Mouse (Mus musculus) gastrocnemius, postnatal 14 days (tissue): ENCODE measurements around the gene Smc3. TPM values are rescaled to one million over a fixed set of nuclear protein-coding genes. Genes with fewer than 3 reads are reported as not detected.

ENCODE experiments used
- DNase-seq: peaks from one replicate; pipeline ENCODE4 v3.0.0; 2021; ENCODE audit warnings: mixed read lengths
- intact Hi-C: fragments of 180-260 bp; cut with DNase I; formaldehyde crosslinking; loops from one replicate; pipeline ENCODE4 v1.15.1; 2025; ENCODE audit warnings: low total_unique reads
- long read RNA-seq, 2 experiments: library from polyadenylated mRNA; stranded (forward); transcript quantifications; one replicate each; pipeline ENCODE4 v2.0.0; 2021
- total RNA-seq, 2 experiments: library from RNA; stranded (reverse); gene quantifications; 2 replicates each; pipeline ENCODE4 v1.2.3; 2021

Gene Smc3
- total RNA-seq = 10 to 100 TPM; 15.6 to 17.5 TPM
- long read RNA-seq, experiment 1, full-length matches to known transcripts = 11 of 15 reads
- long read RNA-seq, experiment 1, partial matches to known transcripts = 3 of 15 reads
- long read RNA-seq, experiment 1, other reads (novel, unspliced or antisense) = 1 of 15 reads
- long read RNA-seq, experiment 2, full-length matches to known transcripts = 17 of 17 reads
- long read RNA-seq, experiment 2, partial matches to known transcripts = 0 of 17 reads
- long read RNA-seq, experiment 2, other reads (novel, unspliced or antisense) = 0 of 17 reads

DNA sequence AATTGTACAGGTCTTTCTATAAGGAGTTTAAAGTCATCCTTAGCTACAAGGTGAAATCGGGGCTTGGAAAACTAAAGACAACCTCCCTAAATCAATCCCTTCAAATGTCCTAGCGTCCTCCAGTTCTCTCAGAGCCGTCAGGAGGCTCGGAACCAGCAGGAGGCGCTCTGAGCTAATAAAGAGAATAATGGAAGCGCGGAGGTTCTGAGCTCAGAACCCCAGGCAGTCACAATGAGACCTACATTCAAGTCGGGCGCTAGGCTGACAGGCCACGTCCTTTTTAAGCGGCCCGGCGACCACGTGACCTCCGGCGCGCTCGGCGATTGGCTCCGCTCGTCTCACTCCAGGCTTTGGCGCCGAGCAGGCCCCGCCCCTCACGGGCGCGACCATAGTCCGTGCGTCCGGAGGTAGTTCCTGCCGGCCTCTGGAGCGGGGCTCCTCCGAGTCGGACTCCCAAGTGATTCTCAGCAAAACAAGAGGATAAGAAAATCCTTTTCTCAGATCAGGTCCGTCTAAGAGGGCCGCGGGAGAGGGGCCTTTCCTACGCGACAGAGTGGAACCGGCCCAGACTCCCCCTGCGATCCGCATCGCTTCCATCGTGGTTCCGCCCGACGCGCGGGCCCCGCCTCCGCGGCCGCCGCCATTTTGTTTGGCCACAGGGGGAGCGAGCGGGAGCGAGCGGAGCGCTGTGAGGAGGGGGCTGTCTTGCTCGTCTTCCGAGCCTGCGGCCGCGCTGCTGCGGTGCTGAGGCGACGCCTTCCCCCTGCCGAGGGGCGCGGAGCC is at the start of gene Smc3:
TSS of gene Smc3 (plus strand) at position 642 of the 783 bp plus-strand sequence.
- peak; percentile 99 for DNase-seq
- intact Hi-C loops = loop anchor here (5.0 kb wide), 1 partner anchor 42 kb away; no protein-coding TSS in a partner anchor

DNA sequence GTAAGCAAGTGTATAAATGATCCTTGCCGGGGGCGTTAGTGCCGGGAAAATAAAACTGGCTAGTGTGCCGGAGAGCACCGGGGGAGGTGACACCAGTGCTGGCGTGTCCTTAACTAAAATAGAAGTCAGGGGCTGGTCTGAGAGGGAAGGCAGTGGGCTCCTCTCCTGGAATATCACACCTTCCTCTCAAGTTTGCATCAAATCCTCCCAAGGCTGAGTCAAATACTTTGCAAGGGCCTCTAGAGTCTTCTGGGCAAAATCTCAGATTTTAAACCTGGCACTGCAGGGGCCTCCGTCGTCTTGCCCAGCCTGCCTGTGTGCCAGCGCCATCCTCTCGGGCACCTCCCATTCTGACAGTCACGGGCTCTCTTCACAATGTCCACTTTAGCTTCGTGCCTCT is 49.2 kb upstream of the Smc3 start:
- DNase-seq = no peak

DNA sequence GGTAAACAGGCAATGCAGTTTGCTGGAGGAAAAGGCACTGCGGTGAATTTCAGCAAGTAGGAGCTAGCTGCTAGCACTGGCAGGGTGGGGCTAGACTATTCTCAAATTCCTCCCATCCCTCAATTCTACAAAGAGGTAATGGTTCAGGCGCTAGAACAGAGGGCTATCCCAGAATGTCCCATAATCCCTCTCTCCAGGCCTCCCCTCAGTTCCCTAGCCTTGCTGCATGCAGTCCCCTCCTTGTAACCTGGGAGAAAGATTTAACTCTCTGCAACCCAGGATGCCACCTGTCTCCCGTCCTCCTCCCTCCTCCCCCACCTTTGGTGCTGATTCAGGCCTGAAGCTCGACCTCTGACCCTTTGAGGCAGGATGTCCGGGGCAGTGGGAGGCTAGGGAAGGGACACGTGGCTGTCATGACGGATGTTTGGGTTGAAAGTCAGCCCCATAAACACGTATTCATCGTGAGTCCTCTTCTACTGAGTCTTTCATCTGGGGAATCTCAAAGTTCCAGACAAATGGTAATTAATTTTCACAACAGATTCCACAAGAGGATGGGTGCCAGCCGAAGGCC is 47.9 kb upstream of the Smc3 start:
- intact Hi-C loops = no loop called here
- DNase-seq = no peak

More for the DNA sequence above, 49.2 kb upstream of the Smc3 start:
- intact Hi-C loops = no loop called here

DNA sequence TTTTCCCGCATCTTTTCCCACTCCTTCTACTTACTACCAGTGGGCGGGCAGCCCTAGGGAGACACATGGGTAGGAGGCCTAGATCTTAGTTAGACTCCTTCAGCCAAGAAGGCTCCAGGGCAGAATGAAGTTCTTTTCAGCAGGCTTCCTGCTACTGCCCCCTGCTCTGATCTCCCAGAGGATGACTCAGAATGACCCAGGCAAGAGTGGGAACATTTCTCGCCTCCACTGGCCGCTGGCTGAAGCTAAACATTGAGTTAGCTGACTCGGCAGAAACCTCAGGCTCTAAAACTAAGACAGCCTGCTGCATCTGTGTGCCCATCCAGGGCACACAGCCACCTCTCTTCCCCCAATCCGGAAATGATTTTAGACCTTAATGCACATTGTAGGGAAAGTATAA is 47.4 kb upstream of the Smc3 start:
- intact Hi-C loops = no loop called here
- no peak for DNase-seq

DNA sequence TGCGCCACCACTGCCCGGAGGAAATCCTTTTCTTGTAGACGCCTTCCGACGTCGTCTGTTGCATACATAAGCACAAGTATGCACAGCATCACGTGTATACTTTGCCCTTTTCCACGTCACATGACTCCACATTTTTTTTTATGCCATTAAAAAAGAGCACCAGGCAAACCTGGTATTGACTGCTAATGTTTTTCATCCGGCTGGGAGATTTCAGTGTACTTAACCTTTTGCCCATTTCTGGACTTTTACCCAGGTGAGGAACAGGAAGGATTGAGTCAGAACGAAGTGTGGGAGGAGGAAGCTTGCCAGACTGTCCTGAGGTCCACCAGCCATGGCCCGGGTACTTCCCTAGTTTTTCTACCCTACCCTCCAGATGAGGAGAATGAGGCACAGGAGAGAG is 45.8 kb upstream of the Smc3 start:
- no peak for DNase-seq
- intact Hi-C loops = no loop called here

DNA sequence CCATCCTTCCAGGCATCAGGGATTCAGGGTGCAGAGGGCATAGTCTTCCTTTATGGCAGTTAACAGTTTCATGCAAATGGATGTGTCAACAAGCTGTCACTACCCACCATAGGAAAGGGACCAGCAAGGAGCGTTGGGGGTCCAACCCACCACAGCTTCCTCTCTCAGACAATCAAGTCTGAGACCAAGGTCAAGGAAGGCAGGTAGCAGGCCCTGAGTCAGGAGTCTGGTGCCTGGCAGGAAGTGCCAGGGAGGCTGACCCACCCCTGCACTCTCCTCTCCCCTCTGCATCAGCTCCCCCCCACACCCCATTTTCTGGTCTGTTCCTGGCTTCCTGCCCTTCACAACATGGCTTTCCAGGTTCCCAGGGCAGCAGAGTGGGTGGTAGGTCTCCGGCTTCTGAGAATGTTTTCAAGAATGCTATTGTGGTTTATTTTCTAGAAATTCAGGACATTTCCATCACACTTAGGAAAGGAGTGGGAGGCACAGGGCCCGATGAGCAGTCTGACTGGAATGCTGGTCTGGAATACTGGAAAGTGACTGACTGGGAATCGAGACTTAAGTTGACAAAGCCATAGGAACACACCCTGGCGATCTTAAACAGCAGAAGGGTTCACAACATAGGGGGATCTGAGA is 45.1 kb upstream of the Smc3 start:
- intact Hi-C loops = no loop called here
- DNase-seq = no peak

DNA sequence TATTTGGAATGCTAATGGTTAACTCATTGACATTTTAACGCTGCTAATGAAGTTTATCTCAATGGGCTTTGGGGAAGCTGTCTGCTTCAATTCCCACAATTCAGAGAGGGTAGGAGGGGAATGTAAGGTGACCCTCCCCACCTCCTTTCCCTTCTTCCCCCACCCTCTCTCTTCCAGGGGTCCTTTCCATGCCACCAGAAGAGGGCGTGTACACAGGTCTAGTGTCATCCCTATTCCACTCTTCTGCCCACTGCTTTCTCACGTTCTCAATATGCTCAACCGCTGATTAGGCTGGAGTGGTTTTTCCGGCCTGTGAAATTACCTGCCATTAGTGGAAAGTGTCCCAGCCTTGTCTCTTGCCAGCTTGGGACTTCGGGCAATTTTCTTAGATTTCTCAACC is 43.4 kb upstream of the Smc3 start:
- intact Hi-C loops = no loop called here
- DNase-seq = no peak

DNA sequence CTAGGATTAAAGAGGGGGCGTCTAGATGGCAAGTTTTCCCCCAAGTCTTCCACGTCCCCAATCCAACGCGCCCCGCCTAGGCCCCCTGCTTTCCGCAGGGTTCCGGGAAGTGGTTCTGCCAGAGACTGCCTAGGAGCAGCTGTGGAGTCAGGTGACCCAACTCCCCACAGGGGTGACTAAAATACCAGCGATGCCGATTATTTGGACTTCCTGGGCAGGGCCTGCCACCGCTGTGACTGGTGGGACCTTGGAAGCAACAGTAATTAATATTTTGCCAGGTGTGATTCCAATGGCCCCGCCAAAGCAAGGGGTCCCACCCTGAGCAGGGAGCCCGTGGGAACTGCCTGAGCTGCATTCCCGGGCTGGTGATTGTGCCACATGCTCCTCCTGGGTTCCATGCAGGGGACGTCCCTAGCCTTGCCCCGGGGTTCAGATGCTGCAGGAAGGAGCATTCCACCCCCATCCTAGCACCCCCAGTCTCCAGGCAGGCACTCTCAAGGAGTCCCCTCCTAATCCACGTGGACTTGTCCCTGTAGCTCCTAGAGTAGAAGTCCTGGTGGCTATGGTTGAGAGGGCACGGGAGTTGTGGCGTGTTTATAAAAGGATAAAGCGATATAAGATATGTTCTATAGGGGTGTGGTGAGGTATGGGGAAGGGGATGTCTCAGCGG is 42.8 kb upstream of the Smc3 start:
- intact Hi-C loops = no loop called here

DNA sequence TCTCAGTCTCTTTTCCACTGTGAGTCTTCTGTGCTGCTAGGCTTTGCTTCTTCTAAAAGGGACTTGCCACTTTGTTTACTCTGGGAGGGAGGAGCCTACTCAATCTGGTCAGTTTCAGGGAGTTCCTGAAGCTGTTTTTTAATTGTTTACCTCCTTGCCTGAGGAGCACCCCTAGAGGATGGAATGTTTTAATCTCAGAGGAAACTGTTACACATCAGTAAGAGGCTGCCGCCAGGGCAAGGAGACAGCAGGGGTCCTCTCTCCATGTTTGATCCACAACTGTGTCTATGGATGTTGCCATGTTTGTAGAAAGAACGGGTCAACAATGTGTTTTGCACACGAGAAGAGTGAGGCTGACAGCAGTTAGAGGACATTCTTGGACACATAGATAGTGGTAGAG is 39.8 kb upstream of the Smc3 start:
- intact Hi-C loops = no loop called here
- DNase-seq = no peak

More for the DNA sequence above, 42.8 kb upstream of the Smc3 start:
- peak; percentile 23 for DNase-seq

DNA sequence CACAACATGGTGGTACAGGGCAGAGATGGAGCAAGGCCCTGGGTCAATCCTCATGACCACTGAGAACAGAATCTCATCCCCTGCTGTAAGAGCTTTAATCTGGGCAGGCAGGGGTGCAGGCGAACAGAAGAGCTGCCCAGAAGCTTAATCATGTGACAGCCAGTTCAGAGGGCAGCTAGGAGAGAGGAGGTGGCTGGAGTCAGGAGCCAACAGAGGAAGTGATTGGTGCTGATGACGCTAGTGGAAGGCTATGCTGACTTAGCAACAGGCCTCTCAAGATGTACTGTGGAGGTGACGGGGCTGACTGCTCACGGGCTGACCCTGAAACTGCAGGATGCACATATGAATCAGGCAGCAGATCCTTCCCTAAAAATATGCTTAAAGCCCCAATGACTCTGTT is 36.0 kb upstream of the Smc3 start:
- DNase-seq = no peak
- intact Hi-C loops = no loop called here

DNA sequence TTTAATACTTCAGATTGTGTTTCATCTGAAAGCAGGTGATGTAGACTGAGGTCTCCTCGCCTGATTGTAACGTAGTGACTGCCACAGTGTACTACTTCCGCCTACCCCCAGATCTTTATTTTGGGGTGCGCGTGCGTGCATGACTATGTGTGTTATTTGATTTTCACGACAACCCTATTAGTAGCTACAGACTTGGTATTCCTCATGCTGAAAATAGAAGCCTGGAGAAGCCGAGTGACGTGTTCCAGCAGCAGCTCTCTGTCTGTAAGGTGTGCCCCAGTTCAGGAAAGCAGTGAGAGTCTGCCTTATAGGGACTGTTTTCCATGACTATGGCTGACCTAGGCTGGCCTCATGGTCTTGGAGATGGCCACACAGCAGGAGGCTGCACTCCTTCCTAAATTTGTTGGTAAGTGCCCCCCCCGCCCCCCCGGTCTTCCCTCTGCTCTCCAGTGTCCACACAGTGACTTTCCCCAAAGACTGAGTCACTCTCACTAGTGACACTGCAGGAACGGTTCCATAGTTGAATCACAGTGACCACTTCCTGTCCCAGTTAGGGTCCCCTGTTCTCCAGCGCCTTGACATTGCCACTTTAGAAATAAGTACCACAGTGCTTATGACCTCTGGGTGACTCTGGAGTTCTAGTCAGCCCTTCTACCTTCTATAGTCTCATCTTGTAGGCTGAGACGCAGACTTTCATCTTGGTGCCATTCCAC is 34.5 kb upstream of the Smc3 start:
- intact Hi-C loops = no loop called here

DNA sequence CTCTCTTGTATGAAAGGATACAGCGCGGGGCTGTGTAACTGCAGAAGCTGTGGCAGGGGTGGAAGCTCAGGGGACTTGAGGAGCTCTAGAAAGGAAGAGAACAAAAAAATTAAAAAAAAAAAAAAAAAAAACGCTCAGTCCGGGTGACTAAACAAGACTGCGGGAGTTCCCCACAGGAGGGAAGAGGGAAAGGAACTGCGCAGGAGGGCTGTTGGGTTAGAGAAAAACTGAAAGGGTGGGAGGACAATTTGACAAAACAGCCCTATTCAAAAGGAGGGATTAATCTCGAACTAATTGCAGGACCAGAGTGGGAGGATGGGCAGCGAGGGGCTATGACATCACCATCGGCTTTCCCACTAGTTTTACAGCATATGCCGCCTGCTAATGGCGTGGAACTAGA is 32.3 kb upstream of the Smc3 start:
- intact Hi-C loops = no loop called here
- DNase-seq = no peak

More for the DNA sequence above, 34.5 kb upstream of the Smc3 start:
- no peak for DNase-seq

DNA sequence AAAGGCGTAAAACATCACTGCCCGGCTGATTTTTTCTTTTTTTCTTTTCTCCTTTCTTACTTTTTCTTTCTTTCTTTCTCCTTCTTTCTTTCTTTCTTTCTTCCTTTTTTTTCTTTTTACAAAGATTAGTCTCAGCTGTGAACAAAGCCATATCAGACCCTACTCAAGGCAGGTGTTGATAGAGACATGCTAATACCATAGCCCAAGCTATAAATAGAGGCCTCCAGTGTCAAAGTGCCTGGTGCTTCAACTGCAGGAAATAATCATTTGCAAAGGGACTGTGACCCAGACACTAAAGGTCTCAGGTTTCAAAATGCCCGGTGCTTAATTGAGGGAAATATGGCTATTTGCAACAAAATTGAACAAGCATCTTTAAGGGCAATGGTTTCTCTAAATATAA is 31.6 kb upstream of the Smc3 start:
- DNase-seq = no peak
- intact Hi-C loops = no loop called here

DNA sequence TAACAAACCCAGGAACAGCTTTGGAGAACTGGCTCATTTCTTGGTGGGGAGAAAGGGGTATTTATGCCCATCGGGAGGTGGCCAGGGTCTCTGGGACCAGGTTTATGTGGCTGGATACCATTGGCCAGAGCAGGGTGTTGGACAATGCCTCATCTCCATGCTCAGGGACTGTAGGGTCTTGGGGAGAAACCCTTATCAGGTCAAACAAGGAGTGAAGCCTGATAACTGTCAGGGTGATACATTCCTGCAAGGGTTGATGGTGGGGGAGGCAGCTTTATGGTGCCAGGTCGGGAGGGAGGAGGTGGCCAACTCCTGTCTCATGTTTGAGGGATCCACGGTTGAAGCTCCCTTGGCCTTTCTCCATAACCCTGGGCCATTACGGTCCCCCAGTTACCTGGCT is 29.1 kb upstream of the Smc3 start:
- no peak for DNase-seq
- intact Hi-C loops = no loop called here

DNA sequence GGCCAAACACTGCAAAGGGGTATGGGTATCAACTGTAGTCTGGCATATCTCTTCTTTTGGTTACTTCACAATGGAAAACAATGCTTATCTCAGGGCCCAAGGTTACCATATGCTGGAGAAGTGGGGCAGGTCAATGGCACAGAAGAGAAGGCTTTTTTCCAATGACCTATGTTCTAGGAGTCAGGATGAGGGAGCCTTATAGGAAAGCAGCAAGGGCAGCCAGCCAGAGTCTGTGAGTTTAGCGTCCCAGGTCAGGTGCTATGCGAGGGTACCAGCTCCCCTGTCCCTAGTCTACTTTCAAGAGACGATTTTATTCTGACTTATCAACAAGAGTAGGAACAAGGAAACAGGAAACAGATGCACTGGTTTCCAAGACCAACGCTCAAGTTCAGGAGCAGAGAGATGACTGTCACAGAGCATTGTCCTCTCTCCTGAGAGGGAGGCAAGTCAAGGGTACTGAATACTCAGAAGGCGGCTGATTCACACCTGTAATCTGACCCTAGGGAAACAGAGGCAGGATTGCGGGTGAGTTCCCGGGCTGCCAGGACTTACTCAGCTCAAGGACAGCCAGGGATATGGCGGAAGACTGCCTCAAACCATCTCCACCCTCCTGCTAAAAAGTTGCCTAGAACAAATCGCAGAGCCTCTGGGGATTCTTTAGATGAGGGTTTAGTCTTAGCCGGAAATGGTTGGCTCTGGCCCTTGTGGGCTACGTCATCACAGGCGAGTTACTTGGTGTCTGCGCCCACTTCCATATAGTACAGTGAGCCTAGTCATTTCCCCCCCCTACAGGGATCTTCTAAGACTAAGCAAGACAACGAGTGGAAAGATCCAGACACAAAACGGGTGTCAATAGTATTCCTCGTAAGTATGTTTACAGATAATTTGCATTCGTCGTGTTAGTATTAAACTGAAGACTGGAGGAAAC is 28.4 kb upstream of the Smc3 start:
- DNase-seq = no peak
- intact Hi-C loops = no loop called here

DNA sequence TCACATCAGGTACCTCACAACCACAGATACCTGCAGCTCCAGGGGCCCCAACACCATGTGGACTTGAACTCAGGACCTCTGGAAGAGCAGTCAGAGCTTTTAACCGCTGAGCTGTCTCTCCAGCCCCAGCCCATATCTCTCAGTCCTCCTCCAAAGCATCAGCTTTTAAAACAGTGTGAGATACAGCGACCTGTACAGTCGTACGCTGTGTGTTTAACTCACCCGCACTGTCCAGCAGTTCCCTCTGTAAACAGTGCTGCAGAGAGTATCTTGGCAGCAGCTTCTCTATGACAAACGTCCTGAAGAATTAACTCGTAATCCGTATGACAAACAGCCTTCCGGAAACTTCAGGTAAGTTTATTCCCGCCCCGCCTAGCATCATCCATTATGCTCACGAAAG is 27.6 kb upstream of the Smc3 start:
- DNase-seq = no peak
- intact Hi-C loops = no loop called here

DNA sequence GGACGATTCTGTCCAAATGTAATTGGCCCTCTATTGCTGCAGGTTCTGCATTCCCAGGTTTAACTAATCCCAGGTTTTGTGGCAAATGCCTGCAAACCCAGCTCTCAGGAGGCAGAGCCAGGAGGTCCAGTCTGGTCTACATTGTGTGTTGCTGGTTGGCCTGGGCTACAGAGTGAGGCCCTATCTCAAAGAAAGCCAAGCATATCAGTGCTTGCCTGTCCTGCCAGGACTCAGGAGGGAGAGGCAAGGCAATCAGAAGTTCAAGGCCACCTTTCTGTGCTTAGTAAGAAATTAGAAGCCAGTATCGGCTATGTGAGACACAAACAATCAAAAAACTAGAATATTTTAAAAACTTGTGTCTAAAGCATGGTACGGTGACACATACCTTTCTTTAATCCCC is 27.0 kb upstream of the Smc3 start:
- intact Hi-C loops = no loop called here
- DNase-seq = no peak

DNA sequence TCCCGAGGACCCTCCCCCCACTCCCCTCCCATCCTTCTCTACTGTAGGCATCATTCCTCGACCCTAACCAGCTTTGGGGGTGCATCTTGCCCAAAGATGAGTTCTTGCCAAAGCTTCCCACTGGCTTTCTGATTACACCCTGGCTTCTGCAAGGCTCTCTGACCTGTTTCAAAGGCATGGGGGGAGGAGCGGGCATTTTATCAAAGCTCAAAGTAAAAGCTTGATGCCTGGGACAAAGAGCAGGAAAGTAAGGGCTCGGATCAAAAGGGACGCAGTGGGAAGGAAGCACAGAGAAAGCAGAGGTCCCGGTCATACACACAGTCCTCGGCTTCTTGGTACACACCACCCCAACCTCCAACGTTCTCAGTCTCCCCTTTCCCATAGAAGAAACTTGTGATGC is 26.1 kb upstream of the Smc3 start:
- intact Hi-C loops = loop anchor here (2.0 kb wide), 1 partner anchor 177 kb away; no protein-coding TSS in a partner anchor
- DNase-seq = no peak
